21 mouse cellular contexts compared by ENCODE assay signal in genomic region chr11:62217751-62218150, GRCm38 (mm10). TPM values are rescaled to one million over a fixed set of nuclear protein-coding genes. Genes with fewer than 3 reads are reported as not detected.
DNase-seq lines count a peak whose midpoint lies in the region; ATAC-seq lines count a peak whose summit lies in the region.
"Had no signal": no experiment of that assay in that cellular context is flagged by ENCODE, and none has a peak within 500 bp of the region (broad histone marks: within the 10 kb centered on the region; RNA-seq: fewer than 3 reads in every experiment).

No protein-coding gene starts in this region.

- no peak for ATAC-seq in erythroblast, adult 5-6 weeks (replicated peaks; ENCODE audit: low FRiP score, poor library complexity, severe bottlenecking)
- ATAC-seq: hindbrain, embryonic 16.5 days; intestine, embryonic 16.5 days; midbrain, embryonic 15.5 days had no signal

- DNase-seq in kidney, adult 9 months = peak; percentile 37
- no peak for DNase-seq in kidney, postnatal 4 days
- peak; percentile 30 for DNase-seq in A20 (ENCODE audit: low read depth, low spot score)
- DNase-seq in brain, adult 2 months (ENCODE audit: low read depth, low spot score) = peak; percentile 31
- DNase-seq in retina, embryonic 14.5 days (ENCODE audit: low spot score) = peak; percentile 28
- no peak for DNase-seq in adrenal gland, postnatal 14 days
- no peak for DNase-seq in left cerebral cortex, postnatal 25 days (ENCODE audit: low spot score in 2 of 2)
- DNase-seq: adrenal gland, adult 2 months; cerebellum, adult 11 months; cerebellum, postnatal 14 days; gastrocnemius, postnatal 10 days; heart, adult 2 months; heart, postnatal 4 days; layer of hippocampus, adult 9-11 months; liver, embryonic 13.5 days; right cerebral cortex, postnatal 4 days had no signal

- intact Hi-C loops in left cerebral cortex, postnatal 25 days (cut with DNase I) = no loop called here

RNA-seq across cellular contexts. Expression of gene Adora2b, which starts 31.0 kb away (rescaled TPM):
- 2.7 and 3.8 TPM in 2 replicates for total RNA-seq in erythroblast, adult 5-6 weeks (2015; ENCODE audit: low replicate concordance)
- total RNA-seq in erythroblast, adult 5-6 weeks (2017; ENCODE audit: low replicate concordance) = 0.70 and 2.6 TPM in 2 replicates
- total RNA-seq in adrenal gland, postnatal 14 days (2021) = 0.22 TPM in 1 of 2 replicates, not detected in the other
- 1 to 10 TPM; 6.6 to 7.9 TPM for total RNA-seq in left cerebral cortex, postnatal 25 days (2021)
- total RNA-seq: megakaryocyte-erythroid progenitor cell, adult 5-6 weeks had no signal

Comparison
In these comparisons a context has a peak if more than half of its experiments do, and no peak if none do; other contexts are left out.
1. DNase-seq: peak in kidney, adult 9 months (single experiment), A20 (single experiment), brain, adult 2 months (single experiment) and retina, embryonic 14.5 days (single experiment); none in kidney, postnatal 4 days (0 of 2), adrenal gland, postnatal 14 days (single experiment) and left cerebral cortex, postnatal 25 days (0 of 2).